Mouse (Mus musculus) embryonic facial prominence, embryonic 10.5 days (tissue): ENCODE results near the gene Hs6st3. TPM values are rescaled to one million over a fixed set of nuclear protein-coding genes. Genes with fewer than 3 reads are reported as not detected.

ENCODE experiments used
- DNase-seq: peaks from one replicate; pipeline ENCODE4 v3.0.0-alpha.2; 2017; ENCODE audit warnings: low spot score
- H3K27ac ChIP-seq: fragments of 300-500 bp; sonication (generic); replicated peaks from 2 replicates; pipeline ENCODE4 v1.5.1; 2016; ENCODE audit warnings: mild to moderate bottlenecking
- H3K27me3 ChIP-seq: fragments of 300-500 bp; sonication (generic); replicated peaks from 2 replicates; pipeline ENCODE4 v1.6.1; 2016; ENCODE audit warnings: low read depth, mild to moderate bottlenecking; ENCODE audit not compliant: poor library complexity, severe bottlenecking
- H3K36me3 ChIP-seq: fragments of 300-500 bp; sonication (generic); replicated peaks from 2 replicates; pipeline ENCODE4 v1.6.1; 2016; ENCODE audit warnings: mild to moderate bottlenecking, moderate library complexity
- H3K4me1 ChIP-seq: fragments of 300-500 bp; sonication (generic); 2 replicates; pipeline ENCODE4 v1.6.1; 2016
- H3K4me3 ChIP-seq: fragments of 300-500 bp; sonication (generic); 2 replicates; pipeline ENCODE4 v1.5.1; 2016; ENCODE audit warnings: mild to moderate bottlenecking, moderate library complexity
- H3K9me3 ChIP-seq: fragments of 300-500 bp; sonication (generic); 2 replicates; pipeline ENCODE4 v1.6.1; 2016; ENCODE audit warnings: mild to moderate bottlenecking
- WGBS: fragments of 180-500 bp; shearing (Covaris S2); methylation state at CpG from one replicate; pipeline ENCODE4 v1.1.7; 2016; 5-methylcytosine and 5-hydroxymethylcytosine counted together
- polyA plus RNA-seq: library from polyadenylated mRNA; unstranded; fragments of >200 nt; fragmentation: Nextera tagmentation; extraction: Ambion mirVana; gene quantifications from 2 replicates; pipeline ENCODE4 v1.2.1, GENCODE M21; 2016

Gene Hs6st3
- polyA plus RNA-seq, 1 experiment from 2014 or later, result not detected

DNA sequence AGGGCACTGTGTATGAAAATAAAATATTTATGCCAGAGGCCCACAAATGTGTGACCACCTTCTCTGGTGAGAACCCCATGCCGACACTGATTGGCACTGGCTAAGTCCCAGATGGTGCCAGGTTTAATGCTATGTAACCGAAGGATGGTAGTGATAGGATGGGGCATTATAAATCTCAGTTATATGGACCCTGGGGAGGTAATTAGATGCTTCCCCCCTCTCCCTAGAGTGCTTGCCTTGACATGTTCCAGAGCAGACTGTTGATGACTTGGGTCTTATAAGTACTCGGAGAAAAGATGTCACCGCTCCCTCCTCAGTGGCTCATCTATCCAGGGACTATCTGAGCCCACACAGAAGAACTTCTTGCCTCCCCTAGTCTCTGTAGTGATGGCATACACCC lies 561.8 kb downstream of the Hs6st3 start:
- WGBS, result 91% methylated on average over 4 of the region's 4 CpGs
- H3K4me3 ChIP-seq, result no peak overlapping the region

GRCm38 (mm10) chr14:119714712-119715111 lies 576.6 kb downstream of the Hs6st3 start:
- no peaks in the 10 kb centered on the region for H3K36me3 ChIP-seq
- H3K4me1 ChIP-seq, result no peaks in the 10 kb centered on the region
- H3K27me3 ChIP-seq, result no peaks in the 10 kb centered on the region
- no peak overlapping the region for H3K27ac ChIP-seq
- 91% methylated on average over 3 of the region's 3 CpGs for WGBS
- H3K4me3 ChIP-seq, result no peak overlapping the region
- no peaks in the 10 kb centered on the region for H3K9me3 ChIP-seq
- no peak for DNase-seq

More for the DNA sequence above, 561.8 kb downstream of the Hs6st3 start:
- DNase-seq, result no peak
- H3K27ac ChIP-seq, result no peak overlapping the region
- no peaks in the 10 kb centered on the region for H3K4me1 ChIP-seq
- no peaks in the 10 kb centered on the region for H3K27me3 ChIP-seq
- no peaks in the 10 kb centered on the region for H3K36me3 ChIP-seq
- H3K9me3 ChIP-seq, result no peaks in the 10 kb centered on the region

- Histone ChIP-seq H3K4me1 (no peaks in the 10 kb centered on the region), H3K27ac (no peak overlapping the region), H3K27me3 (no peaks in the 10 kb centered on the region), H3K4me3 (no peak overlapping the region), H3K36me3 (no peaks in the 10 kb centered on the region), H3K9me3 (no peaks in the 10 kb centered on the region)
- DNase-seq, result no peak
- WGBS, result 54% methylated on average over 1 of the region's 1 CpGs
These were observed 579.2 kb downstream of the Hs6st3 start for GRCm38 (mm10) chr14:119717323-119717722.

GRCm38 (mm10) chr14:119725102-119725501 lies 587.0 kb downstream of the Hs6st3 start:
- Histone ChIP-seq H3K36me3 (no peaks in the 10 kb centered on the region), H3K27me3 (no peaks in the 10 kb centered on the region), H3K9me3 (no peaks in the 10 kb centered on the region), H3K4me3 (no peak overlapping the region), H3K4me1 (no peaks in the 10 kb centered on the region), H3K27ac (no peak overlapping the region)
- DNase-seq, result no peak
- WGBS, result 82% methylated on average over 6 of the region's 6 CpGs

GRCm38 (mm10) chr14:119731436-119732080 lies 593.4 kb downstream of the Hs6st3 start:
- DNase-seq, result no peak
- Histone ChIP-seq H3K27ac (no peak overlapping the region), H3K4me1 (no peaks in the 10 kb centered on the region), H3K9me3 (no peaks in the 10 kb centered on the region), H3K4me3 (no peak overlapping the region), H3K36me3 (no peaks in the 10 kb centered on the region), H3K27me3 (no peaks in the 10 kb centered on the region)
- 62% methylated on average over 7 of the region's 7 CpGs for WGBS

DNA sequence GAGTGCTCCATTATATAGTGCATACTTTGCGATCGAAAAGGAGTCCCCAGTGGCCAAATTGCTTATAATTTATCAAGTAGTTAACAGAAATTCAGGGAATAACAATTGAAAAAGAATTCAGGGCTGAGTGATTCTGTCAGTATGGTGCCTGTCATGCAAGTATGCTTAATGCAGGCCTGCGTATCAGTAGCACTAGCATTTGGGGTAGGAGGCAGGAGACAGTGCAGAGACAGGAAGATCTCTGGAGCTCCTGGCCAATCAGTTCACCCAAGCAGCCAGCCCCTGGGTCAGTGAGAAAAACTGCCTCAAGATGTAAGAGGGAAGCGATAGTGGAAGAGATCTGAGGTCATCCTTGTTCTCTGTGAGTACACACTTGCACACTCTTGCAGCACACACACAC lies 594.1 kb downstream of the Hs6st3 start:
- Histone ChIP-seq H3K36me3 (no peaks in the 10 kb centered on the region), H3K9me3 (no peaks in the 10 kb centered on the region), H3K27ac (no peak overlapping the region), H3K4me3 (no peak overlapping the region), H3K27me3 (no peaks in the 10 kb centered on the region), H3K4me1 (no peaks in the 10 kb centered on the region)
- DNase-seq, result no peak
- 90% methylated on average over 4 of the region's 4 CpGs for WGBS

DNA sequence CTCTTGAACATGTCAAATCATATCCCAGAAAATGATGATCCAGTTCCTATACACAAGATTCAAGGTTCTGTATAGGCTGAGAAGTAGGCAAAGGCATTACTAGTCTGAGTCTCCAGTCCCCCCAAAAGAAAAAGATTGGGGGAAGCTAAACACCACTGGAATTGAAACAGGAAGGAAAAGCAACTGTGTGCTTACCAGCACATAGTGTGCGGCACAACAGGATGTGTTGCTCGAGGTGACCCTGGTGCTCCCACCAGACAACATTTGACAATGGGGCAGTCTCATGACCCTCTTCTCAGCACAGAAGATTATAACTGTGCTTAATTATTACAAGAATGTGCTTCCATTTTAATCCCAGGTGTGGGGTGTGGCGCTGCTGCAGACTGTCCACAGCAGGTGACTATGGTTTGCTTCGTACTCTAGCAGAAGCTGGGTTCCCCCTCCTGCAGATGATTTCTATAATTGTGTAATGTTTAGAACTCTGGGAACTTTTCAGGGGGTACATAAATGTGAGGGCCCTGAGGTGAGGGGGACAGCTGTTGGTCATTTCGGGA lies 599.3 kb downstream of the Hs6st3 start:
- no peaks in the 10 kb centered on the region for H3K4me1 ChIP-seq
- no peaks in the 10 kb centered on the region for H3K9me3 ChIP-seq
- 84% methylated on average over 5 of the region's 5 CpGs for WGBS
- H3K4me3 ChIP-seq, result no peak overlapping the region
- no peak for DNase-seq
- H3K36me3 ChIP-seq, result no peaks in the 10 kb centered on the region
- H3K27ac ChIP-seq, result no peak overlapping the region
- H3K27me3 ChIP-seq, result no peaks in the 10 kb centered on the region

- no peak overlapping the region for H3K27ac ChIP-seq
- H3K4me3 ChIP-seq, result no peak overlapping the region
- H3K36me3 ChIP-seq, result no peaks in the 10 kb centered on the region
- no peaks in the 10 kb centered on the region for H3K4me1 ChIP-seq
- DNase-seq, result no peak
- WGBS, result 80% methylated on average over 1 of the region's 1 CpGs
- H3K27me3 ChIP-seq, result no peaks in the 10 kb centered on the region
- H3K9me3 ChIP-seq, result no peaks in the 10 kb centered on the region
These were observed 603.6 kb downstream of the Hs6st3 start for GRCm38 (mm10) chr14:119741791-119742190.

- Histone ChIP-seq H3K36me3 (no peaks in the 10 kb centered on the region), H3K9me3 (no peaks in the 10 kb centered on the region), H3K27me3 (no peaks in the 10 kb centered on the region), H3K4me1 (no peaks in the 10 kb centered on the region), H3K4me3 (no peak overlapping the region), H3K27ac (no peak overlapping the region)
- DNase-seq, result no peak
- WGBS, result 87% methylated on average over 7 of the region's 7 CpGs
These were observed 623.2 kb downstream of the Hs6st3 start for GRCm38 (mm10) chr14:119761376-119761775.

GRCm38 (mm10) chr14:119772040-119772439 lies 633.9 kb downstream of the Hs6st3 start:
- Histone ChIP-seq H3K9me3 (no peaks in the 10 kb centered on the region), H3K36me3 (no peaks in the 10 kb centered on the region), H3K4me3 (no peak overlapping the region), H3K27me3 (no peaks in the 10 kb centered on the region), H3K4me1 (no peaks in the 10 kb centered on the region), H3K27ac (no peak overlapping the region)
- WGBS, result 75% methylated on average over 4 of the region's 4 CpGs
- DNase-seq, result no peak

GRCm38 (mm10) chr14:119776261-119776660 lies 638.1 kb downstream of the Hs6st3 start:
- DNase-seq, result no peak
- no peak overlapping the region for H3K27ac ChIP-seq
- H3K4me1 ChIP-seq, result no peaks in the 10 kb centered on the region
- H3K27me3 ChIP-seq, result no peaks in the 10 kb centered on the region
- H3K4me3 ChIP-seq, result no peak overlapping the region
- no peaks in the 10 kb centered on the region for H3K9me3 ChIP-seq
- 87% methylated on average over 3 of the region's 3 CpGs for WGBS
- no peaks in the 10 kb centered on the region for H3K36me3 ChIP-seq

DNA sequence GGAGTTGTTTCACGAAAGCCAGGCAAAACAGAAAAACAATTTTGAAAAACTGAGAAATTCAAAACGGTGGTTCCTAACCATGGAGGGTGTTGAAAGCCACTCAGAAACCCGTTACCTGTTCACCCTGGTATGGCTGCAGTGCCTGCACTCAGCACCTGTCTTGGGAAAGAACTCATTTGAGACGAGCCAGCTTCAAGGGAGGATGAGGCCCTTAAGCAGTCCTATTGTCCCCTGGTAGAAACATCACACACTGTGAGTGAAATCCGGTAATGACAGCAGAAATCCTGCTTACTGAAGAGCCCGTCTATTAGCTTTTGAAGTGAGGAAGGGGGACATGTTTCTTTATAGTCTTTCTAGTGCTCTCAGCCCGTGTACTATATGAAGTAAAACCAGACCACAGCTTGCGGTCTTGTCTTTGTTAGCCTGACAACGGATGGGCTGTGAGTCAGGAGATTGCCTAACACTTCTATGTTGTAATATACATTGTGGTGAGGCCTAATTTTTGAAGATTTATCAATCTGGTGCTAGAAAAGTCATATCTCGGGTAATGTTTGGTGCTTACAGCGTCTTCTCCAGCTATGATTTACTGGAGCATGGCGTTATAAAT lies 641.9 kb downstream of the Hs6st3 start:
- Histone ChIP-seq H3K36me3 (no peaks in the 10 kb centered on the region), H3K9me3 (no peaks in the 10 kb centered on the region), H3K27me3 (no peaks in the 10 kb centered on the region), H3K4me3 (no peak overlapping the region), H3K4me1 (no peaks in the 10 kb centered on the region), H3K27ac (no peak overlapping the region)
- WGBS, result 78% methylated on average over 12 of the region's 12 CpGs
- no peak for DNase-seq

DNA sequence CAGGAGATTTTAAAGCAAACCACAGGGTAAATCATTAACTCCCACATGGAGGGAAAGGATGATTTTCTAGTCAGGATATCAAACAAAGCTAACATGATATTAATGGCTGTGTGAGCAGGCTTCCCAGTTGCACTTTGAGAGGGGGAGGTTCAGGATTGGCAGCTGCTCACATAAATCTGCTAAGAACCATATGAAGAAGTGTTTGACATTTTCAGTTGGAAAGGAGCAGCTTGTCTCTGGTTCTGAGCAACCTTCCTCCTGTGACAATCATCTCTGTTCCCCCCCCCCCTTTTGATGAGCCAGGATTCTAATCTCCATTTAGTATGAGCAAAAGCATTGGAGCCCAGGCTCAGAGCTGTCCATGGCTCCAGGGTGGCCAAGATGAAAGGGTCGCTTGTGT lies 643.0 kb downstream of the Hs6st3 start:
- H3K9me3 ChIP-seq, result no peaks in the 10 kb centered on the region
- no peaks in the 10 kb centered on the region for H3K27me3 ChIP-seq
- H3K27ac ChIP-seq, result no peak overlapping the region
- 80% methylated on average over 1 of the region's 1 CpGs for WGBS
- H3K4me1 ChIP-seq, result no peaks in the 10 kb centered on the region
- no peak for DNase-seq
- H3K4me3 ChIP-seq, result no peak overlapping the region
- no peaks in the 10 kb centered on the region for H3K36me3 ChIP-seq
